Mouse (Mus musculus) intestine, postnatal 0 days (tissue): ENCODE data around the gene Tiam1. TPM values are rescaled to one million over a fixed set of nuclear protein-coding genes. Genes with fewer than 3 reads are reported as not detected.

Experiments used
- ATAC-seq: fragments of 200-750 bp; cut with Nextera tagmentation; 2 replicates; pipeline ENCODE4 v1.8.0; 2017; ENCODE audit warnings: mild to moderate bottlenecking, moderate TSS enrichment, moderate library complexity
- H3K27ac ChIP-seq: fragments of 300-500 bp; sonication (generic); 2 replicates; pipeline ENCODE4 v1.5.1; 2014; ENCODE audit warnings: mild to moderate bottlenecking, low read depth, low read length, moderate library complexity
- H3K27me3 ChIP-seq: fragments of 300-500 bp; sonication (generic); replicated peaks from 2 replicates; pipeline ENCODE4 v1.6.1; 2014; ENCODE audit warnings: low read length, mixed read lengths; ENCODE audit not compliant: control insufficient read depth, insufficient read depth
- H3K36me3 ChIP-seq: fragments of 300-500 bp; sonication (generic); 2 replicates; pipeline ENCODE4 v1.6.1; 2014; ENCODE audit warnings: mild to moderate bottlenecking, moderate library complexity; ENCODE audit not compliant: control insufficient read depth, insufficient read depth
- H3K4me1 ChIP-seq: fragments of 300-500 bp; sonication (generic); replicated peaks from 2 replicates; pipeline ENCODE4 v1.6.1; 2014; ENCODE audit warnings: antibody characterized with exemption, low read length, mixed read lengths; ENCODE audit not compliant: control insufficient read depth, insufficient read depth
- H3K4me2 ChIP-seq: fragments of 300-500 bp; sonication (generic); replicated peaks from 2 replicates; pipeline ENCODE4 v1.6.1; 2014; ENCODE audit warnings: low read depth, mild to moderate bottlenecking, moderate library complexity
- H3K4me3 ChIP-seq: fragments of 300-500 bp; sonication (generic); 2 replicates; pipeline ENCODE4 v1.5.1; 2014; ENCODE audit warnings: low read depth, low read length
- H3K9ac ChIP-seq: fragments of 300-500 bp; sonication (generic); 2 replicates; pipeline ENCODE4 v1.6.1; 2014; ENCODE audit warnings: mild to moderate bottlenecking, low read depth, low read length
- H3K9me3 ChIP-seq: fragments of 300-500 bp; sonication (generic); 2 replicates; pipeline ENCODE4 v1.6.1; 2016; ENCODE audit warnings: mixed run types; ENCODE audit not compliant: control insufficient read depth
- CTCF ChIP-seq: sonication (generic); IDR thresholded peaks from 2 replicates; pipeline ENCODE4 v1.5.1; 2016; ENCODE audit warnings: low read depth, mild to moderate bottlenecking, control low read depth, antibody characterized with exemption, moderate library complexity
- WGBS: fragments of 180-500 bp; shearing (Covaris S2); extraction: QIAGEN DNeasy Blood & Tissue Kit; methylation state at CpG from one replicate; pipeline ENCODE4 v1.1.7; 2014; 5-methylcytosine and 5-hydroxymethylcytosine counted together
- polyA plus RNA-seq: library from polyadenylated mRNA; unstranded; fragments of >200 nt; fragmentation: Nextera tagmentation; extraction: Ambion mirVana; gene quantifications from 2 replicates; pipeline ENCODE4 v1.2.1, GENCODE M21; 2015

The Tiam1 gene
- polyA plus RNA-seq, 1 experiment from 2014 or later: 3.3 TPM

DNA sequence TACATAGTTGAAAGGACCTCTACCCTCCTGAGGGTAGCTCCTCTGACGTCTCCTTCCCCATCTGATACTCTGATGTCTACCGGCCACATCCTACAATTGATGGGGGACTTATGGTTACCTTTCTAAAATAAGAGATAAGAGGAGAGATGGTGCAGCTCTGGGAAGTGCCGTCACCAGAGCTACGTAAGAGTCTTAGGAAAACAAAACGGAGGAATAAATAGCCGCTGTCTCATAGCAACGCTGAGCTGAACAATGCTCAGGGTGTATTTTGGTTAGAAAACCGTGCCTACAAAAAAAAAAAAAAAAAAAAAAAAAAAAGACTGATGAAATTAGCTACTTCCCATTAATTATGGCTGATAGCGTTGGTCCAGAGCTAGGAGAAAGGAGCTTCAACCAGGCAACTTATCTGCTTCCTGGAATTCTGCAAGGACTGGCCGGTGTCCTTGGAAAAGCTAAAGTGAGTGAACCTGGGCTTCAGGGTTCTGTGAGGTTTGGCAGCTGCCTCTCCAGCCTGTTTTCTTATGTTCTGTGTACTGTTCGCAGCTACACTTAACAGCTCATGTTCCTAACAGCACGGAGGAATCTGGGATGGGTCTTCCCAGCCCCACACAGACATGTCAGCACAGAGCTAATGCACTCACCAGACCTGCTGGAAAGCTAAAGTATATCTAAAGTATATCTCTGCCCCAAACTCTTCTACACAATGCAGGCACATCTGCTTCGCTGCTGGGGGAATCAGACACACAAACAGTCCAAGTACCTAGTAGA, 26.5 kb upstream of the Tiam1 start:
- Histone ChIP-seq H3K9ac (no peak overlapping the region), H3K27ac (no peak overlapping the region), H3K4me3 (no peak overlapping the region), H3K4me1 (no peaks in the 10 kb centered on the region), H3K27me3 (no peaks in the 10 kb centered on the region), H3K36me3 (no peaks in the 10 kb centered on the region), H3K9me3 (no peaks in the 10 kb centered on the region), H3K4me2 (no peak overlapping the region)
- ATAC-seq: no peak
- WGBS: 42% methylated on average over 13 of the region's 13 CpGs
- no peak for TF ChIP-seq CTCF

GRCm38 (mm10) chr16:90167646-90168045, 24.1 kb upstream of the Tiam1 start:
- H3K9me3 ChIP-seq: no peaks in the 10 kb centered on the region
- no peaks in the 10 kb centered on the region for H3K4me1 ChIP-seq
- no peak for ATAC-seq
- TF ChIP-seq CTCF: peak; percentile 98
- no peak overlapping the region for H3K4me3 ChIP-seq
- 25% methylated on average over 10 of the region's 10 CpGs for WGBS
- H3K9ac ChIP-seq: no peak overlapping the region
- H3K27ac ChIP-seq: no peak overlapping the region
- H3K4me2 ChIP-seq: no peak overlapping the region
- H3K36me3 ChIP-seq: no peaks in the 10 kb centered on the region
- no peaks in the 10 kb centered on the region for H3K27me3 ChIP-seq

DNA sequence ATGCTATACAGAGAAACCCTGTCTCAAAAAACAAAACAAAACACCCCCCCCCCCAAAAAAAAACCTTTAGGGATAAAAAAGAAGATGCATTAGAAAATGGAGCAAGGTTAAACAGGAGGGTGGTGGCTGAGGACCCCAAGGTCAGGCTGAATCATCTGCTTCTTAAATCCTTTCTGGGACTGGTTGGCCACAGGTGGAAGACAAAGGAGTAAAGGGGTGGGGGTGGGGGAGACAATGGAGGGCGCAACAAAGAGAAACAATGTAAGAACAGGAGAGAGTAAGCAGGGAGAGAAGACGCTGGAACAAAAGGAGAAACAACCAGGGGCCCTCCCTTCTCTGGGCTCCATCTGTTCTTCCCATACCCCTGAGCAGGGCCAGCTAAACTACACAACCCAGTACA, 21.9 kb upstream of the Tiam1 start:
- H3K4me2 ChIP-seq: no peak overlapping the region
- no peak overlapping the region for H3K27ac ChIP-seq
- H3K9ac ChIP-seq: no peak overlapping the region
- H3K4me1 ChIP-seq: no peaks in the 10 kb centered on the region
- WGBS: 82% methylated on average over 2 of the region's 2 CpGs
- no peaks in the 10 kb centered on the region for H3K36me3 ChIP-seq
- H3K4me3 ChIP-seq: no peak overlapping the region
- no peaks in the 10 kb centered on the region for H3K27me3 ChIP-seq
- TF ChIP-seq CTCF: no peak
- ATAC-seq: no peak
- H3K9me3 ChIP-seq: no peaks in the 10 kb centered on the region

GRCm38 (mm10) chr16:90164942-90165341, 21.4 kb upstream of the Tiam1 start:
- no peak overlapping the region for H3K4me2 ChIP-seq

GRCm38 (mm10) chr16:90155080-90155479, 11.5 kb upstream of the Tiam1 start:
- H3K27ac ChIP-seq: no peak overlapping the region
- TF ChIP-seq CTCF: peak; percentile 64
- ATAC-seq: no peak
- H3K36me3 ChIP-seq: no peaks in the 10 kb centered on the region
- no peaks in the 10 kb centered on the region for H3K4me1 ChIP-seq
- H3K4me2 ChIP-seq: no peak overlapping the region
- no peak overlapping the region for H3K9ac ChIP-seq
- no peaks in the 10 kb centered on the region for H3K27me3 ChIP-seq
- no peak overlapping the region for H3K4me3 ChIP-seq
- H3K9me3 ChIP-seq: no peaks in the 10 kb centered on the region
- WGBS: 49% methylated on average over 7 of the region's 7 CpGs

More at GRCm38 (mm10) chr16:90164942-90165341, 21.4 kb upstream of the Tiam1 start:
- Histone ChIP-seq H3K36me3 (no peaks in the 10 kb centered on the region), H3K4me3 (no peak overlapping the region), H3K9ac (no peak overlapping the region), H3K4me1 (no peaks in the 10 kb centered on the region), H3K9me3 (no peaks in the 10 kb centered on the region), H3K27ac (no peak overlapping the region), H3K27me3 (no peaks in the 10 kb centered on the region)
- 85% methylated on average over 11 of the region's 11 CpGs for WGBS
- ATAC-seq: no peak
- TF ChIP-seq CTCF: no peak

DNA sequence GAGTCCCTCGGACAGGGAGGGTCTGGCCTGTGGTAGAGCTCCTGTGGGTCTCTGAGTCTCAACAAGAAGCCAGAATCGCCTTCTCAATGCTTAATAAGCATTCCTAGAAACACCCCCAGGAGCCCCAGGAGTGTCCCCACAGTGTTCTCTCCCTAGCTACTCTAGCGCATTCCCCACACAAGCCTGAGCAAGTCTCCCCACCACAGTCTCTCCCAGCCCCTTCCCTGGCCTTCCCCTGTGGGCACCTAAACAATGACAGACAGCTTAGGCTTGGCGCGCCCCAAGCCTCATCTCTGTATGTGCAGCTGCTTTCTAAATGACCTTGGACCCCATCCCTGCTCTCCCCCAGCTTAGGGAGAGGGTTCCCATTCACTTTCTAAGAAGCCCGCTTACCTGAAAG, 7.3 kb upstream of the Tiam1 start:
- ATAC-seq: no peak
- H3K9me3 ChIP-seq: no peaks in the 10 kb centered on the region
- no peaks in the 10 kb centered on the region for H3K4me1 ChIP-seq
- no peak overlapping the region for H3K9ac ChIP-seq
- TF ChIP-seq CTCF: no peak
- H3K36me3 ChIP-seq: no peaks in the 10 kb centered on the region
- WGBS: 86% methylated on average over 6 of the region's 6 CpGs
- H3K27me3 ChIP-seq: no peaks in the 10 kb centered on the region
- H3K4me3 ChIP-seq: no peak overlapping the region
- H3K4me2 ChIP-seq: no peak overlapping the region
- no peak overlapping the region for H3K27ac ChIP-seq

GRCm38 (mm10) chr16:90150126-90150525, 6.6 kb upstream of the Tiam1 start:
- H3K4me2 ChIP-seq: no peak overlapping the region
- 61% methylated on average over 7 of the region's 7 CpGs for WGBS
- H3K4me3 ChIP-seq: no peak overlapping the region
- no peaks in the 10 kb centered on the region for H3K36me3 ChIP-seq
- no peak for ATAC-seq
- no peaks in the 10 kb centered on the region for H3K4me1 ChIP-seq
- TF ChIP-seq CTCF: no peak
- H3K9me3 ChIP-seq: no peaks in the 10 kb centered on the region
- H3K9ac ChIP-seq: no peak overlapping the region
- H3K27me3 ChIP-seq: no peaks in the 10 kb centered on the region
- no peak overlapping the region for H3K27ac ChIP-seq
